Mouse (Mus musculus): ENCODE data around the gene Rxrb.

DNA sequence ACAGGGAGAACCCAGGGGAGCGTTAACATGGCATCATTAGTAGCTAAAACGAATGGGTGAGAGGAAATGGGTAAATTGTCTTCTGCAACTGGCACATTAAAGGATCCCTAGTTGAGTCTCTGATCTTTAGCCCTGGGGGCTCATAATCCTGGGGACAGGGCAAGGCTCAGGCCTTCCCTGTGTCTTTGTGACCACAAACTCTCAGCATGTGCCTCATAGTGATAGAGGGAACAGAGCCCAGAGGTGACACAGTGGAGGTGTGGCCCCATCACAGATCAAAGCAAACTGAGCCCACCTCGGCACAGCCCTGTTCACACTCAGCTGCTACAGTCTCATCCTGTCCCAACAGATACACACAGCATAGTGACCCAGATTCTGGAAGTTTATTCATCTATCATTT, 36.0 kb upstream of the Rxrb start:
- no peak for TF ChIP-seq CTCF (IDR thresholded peaks at IDR 0.05; ENCODE audit: borderline replicate concordance, control insufficient read depth, extremely low read depth, insufficient read depth, low read length, poor library complexity)
- no peak for TF ChIP-seq POLR2A (IDR thresholded peaks at IDR 0.05; ENCODE audit: control insufficient read depth, extremely low read depth, insufficient read depth, low read length, poor library complexity)

Measured in thymus, adult 2 months (tissue).